Mouse (Mus musculus): ENCODE data around the gene Abhd5. TPM values are rescaled to one million over a fixed set of nuclear protein-coding genes. Genes with fewer than 3 reads are reported as not detected.

Abhd5 gene
- polyA plus RNA-seq, 1 experiment from 2014 or later: 16.7 TPM

DNA sequence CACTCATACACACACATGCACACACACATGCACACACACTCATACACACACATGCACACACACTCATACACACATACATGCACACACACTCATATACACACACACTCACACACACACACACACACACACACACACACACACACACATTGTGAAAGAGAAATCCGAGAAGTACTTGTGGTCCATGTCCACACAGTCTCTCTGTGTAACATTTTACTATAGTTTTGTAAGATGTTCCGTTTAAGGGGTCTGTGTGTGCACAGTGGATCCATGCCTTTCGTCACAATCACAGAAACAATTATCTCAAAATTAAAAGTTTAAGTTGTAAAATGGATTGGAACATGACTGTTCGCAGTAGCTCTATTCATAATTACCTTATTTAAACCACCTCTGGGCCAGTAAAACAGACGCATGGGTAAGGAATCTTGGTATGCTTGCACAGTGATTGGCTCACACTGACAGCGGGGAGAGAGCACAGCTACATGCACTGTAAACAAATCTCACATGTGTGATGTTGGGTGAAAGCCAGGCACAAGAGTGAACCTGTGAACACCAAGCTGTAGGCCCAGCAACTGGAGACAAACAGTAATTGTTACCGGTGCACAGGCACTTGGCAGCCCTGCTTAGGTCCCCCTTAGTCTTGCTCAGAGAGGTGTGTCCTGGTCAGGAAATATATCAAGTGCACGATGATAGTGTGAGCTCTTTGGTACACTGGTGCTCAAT lies 63.8 kb downstream of the Abhd5 start:
- no peak for ATAC-seq (ENCODE audit: extremely low read depth, insufficient number of reproducible peaks, low FRiP score, low TSS enrichment)
- 72% methylated on average over 8 of the region's 8 CpGs for WGBS
- no peaks in the 10 kb centered on the region for H3K9me3 ChIP-seq

GRCm38 (mm10) chr9:122416617-122417016 lies 65.2 kb downstream of the Abhd5 start:
- H3K9me3 ChIP-seq: no peaks in the 10 kb centered on the region
- H3K4me2 ChIP-seq: no peak overlapping the region
- H3K27ac ChIP-seq (replicated peaks): no peak overlapping the region
- H3K4me1 ChIP-seq: no peaks in the 10 kb centered on the region
- H3K4me3 ChIP-seq: no peak overlapping the region
- ATAC-seq (ENCODE audit: extremely low read depth, insufficient number of reproducible peaks, low FRiP score, low TSS enrichment): no peak
- H3K27me3 ChIP-seq (replicated peaks): peaks cover 19% of the 10 kb centered on the region
- H3K36me3 ChIP-seq: no peaks in the 10 kb centered on the region
- H3K9ac ChIP-seq: no peak overlapping the region
- WGBS: 49% methylated on average over 2 of the region's 2 CpGs

More for the DNA sequence above, 63.8 kb downstream of the Abhd5 start:
- H3K4me1 ChIP-seq: no peaks in the 10 kb centered on the region
- no peak overlapping the region for H3K4me3 ChIP-seq
- H3K27ac ChIP-seq (replicated peaks): no peak overlapping the region
- peaks cover 9% of the 10 kb centered on the region for H3K27me3 ChIP-seq (replicated peaks)
- no peak overlapping the region for H3K4me2 ChIP-seq
- H3K9ac ChIP-seq: no peak overlapping the region
- no peaks in the 10 kb centered on the region for H3K36me3 ChIP-seq

GRCm38 (mm10) chr9:122420195-122420756 lies 68.9 kb downstream of the Abhd5 start:
- WGBS: 58% methylated on average over 5 of the region's 5 CpGs

DNA sequence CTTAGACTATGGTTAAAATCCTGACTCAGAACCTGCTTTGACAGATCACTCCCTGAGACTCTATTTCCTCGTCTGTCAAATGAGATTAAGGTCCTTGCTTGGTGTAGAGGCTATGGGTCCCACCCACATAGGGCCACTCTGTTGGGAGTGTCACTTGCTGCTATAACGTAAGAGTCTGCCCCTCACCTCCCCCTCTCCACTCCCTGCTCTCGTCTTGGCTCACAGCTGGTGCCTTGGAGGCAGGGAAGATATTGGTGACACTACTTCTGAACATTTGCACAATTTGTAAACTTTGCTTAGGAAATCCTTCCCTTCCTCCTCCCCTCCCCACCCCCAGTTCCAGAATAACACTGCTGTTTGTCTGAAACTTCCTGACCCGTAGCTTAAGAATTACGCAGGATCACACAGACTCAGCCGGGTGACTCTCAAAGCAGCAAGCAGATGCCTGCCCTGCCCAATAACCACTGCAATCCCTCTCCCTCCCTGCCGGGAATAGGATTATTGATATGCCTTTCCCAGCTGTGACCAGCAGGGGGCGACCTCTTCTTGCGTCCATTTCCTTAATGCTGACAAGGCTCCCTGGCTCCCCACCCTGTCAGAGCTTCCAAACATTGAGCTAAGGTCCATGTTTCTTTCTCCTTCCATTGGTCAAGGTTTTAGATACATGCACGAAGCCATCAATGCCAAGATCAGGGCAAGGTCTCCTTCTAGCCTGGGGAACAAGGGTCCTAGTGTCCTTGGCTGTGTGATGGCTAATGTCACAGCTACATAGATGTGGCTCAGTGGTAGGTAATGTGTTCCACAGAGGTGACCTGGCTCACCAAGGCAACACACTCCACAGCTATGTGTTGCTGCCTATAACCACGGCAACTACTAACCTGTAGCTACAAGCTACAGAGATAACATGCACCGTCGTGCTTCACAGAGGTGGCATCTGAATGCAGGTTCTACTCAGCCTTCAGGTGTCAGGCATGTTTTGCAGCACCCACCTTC lies 69.7 kb downstream of the Abhd5 start:
- ATAC-seq (ENCODE audit: extremely low read depth, insufficient number of reproducible peaks, low FRiP score, low TSS enrichment): no peak; the same call in 1 of the 2 replicates
- H3K27me3 ChIP-seq (replicated peaks): peaks cover 34% of the 10 kb centered on the region
- WGBS: 21% methylated on average over 13 of the region's 13 CpGs
- H3K36me3 ChIP-seq: no peaks in the 10 kb centered on the region
- no peak overlapping the region for H3K4me2 ChIP-seq
- H3K4me3 ChIP-seq: no peak overlapping the region
- no peaks in the 10 kb centered on the region for H3K9me3 ChIP-seq
- H3K4me1 ChIP-seq: no peaks in the 10 kb centered on the region
- no peak overlapping the region for H3K27ac ChIP-seq (replicated peaks)
- H3K9ac ChIP-seq: no peak overlapping the region

More at GRCm38 (mm10) chr9:122420195-122420756, 68.9 kb downstream of the Abhd5 start:
- H3K4me2 ChIP-seq: no peak overlapping the region
- no peak overlapping the region for H3K27ac ChIP-seq (replicated peaks)
- H3K4me3 ChIP-seq: no peak overlapping the region
- H3K27me3 ChIP-seq (replicated peaks): peaks cover 34% of the 10 kb centered on the region
- ATAC-seq (ENCODE audit: extremely low read depth, insufficient number of reproducible peaks, low FRiP score, low TSS enrichment): no peak
- H3K9ac ChIP-seq: no peak overlapping the region
- H3K9me3 ChIP-seq: no peaks in the 10 kb centered on the region
- H3K36me3 ChIP-seq: no peaks in the 10 kb centered on the region
- H3K4me1 ChIP-seq: no peaks in the 10 kb centered on the region

DNA sequence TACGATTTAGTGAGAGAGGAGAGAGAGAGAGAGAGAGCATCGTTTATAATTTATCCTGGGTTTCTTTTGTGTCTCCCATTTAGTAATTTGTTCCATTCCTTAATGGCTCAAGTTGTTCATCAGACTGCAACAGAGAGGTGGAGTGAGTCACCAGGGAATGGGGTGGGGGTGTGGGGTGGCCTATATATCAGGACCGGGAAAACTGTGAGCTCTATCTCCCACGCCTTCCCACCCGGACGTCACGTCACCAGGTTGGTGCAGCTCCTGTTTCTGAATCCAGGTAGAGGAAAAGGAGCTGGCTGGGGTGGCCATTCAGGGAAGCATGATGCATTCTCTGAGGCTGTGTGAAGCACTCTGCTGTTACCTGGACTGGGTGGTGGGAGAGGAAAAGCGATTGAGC lies 70.5 kb downstream of the Abhd5 start:
- 70% methylated on average over 8 of the region's 8 CpGs for WGBS
- no peak overlapping the region for H3K4me2 ChIP-seq
- no peak overlapping the region for H3K4me3 ChIP-seq
- no peak overlapping the region for H3K27ac ChIP-seq (replicated peaks)
- no peaks in the 10 kb centered on the region for H3K9me3 ChIP-seq
- H3K9ac ChIP-seq: no peak overlapping the region
- no peak for ATAC-seq (ENCODE audit: extremely low read depth, insufficient number of reproducible peaks, low FRiP score, low TSS enrichment)
- H3K36me3 ChIP-seq: no peaks in the 10 kb centered on the region
- no peaks in the 10 kb centered on the region for H3K4me1 ChIP-seq
- H3K27me3 ChIP-seq (replicated peaks): peaks cover 35% of the 10 kb centered on the region

- ATAC-seq (ENCODE audit: extremely low read depth, insufficient number of reproducible peaks, low FRiP score, low TSS enrichment): no peak
- no peaks in the 10 kb centered on the region for H3K4me1 ChIP-seq
- H3K4me2 ChIP-seq: no peak overlapping the region
- H3K9ac ChIP-seq: no peak overlapping the region
- no peak overlapping the region for H3K4me3 ChIP-seq
- peaks cover 39% of the 10 kb centered on the region for H3K27me3 ChIP-seq (replicated peaks)
- H3K36me3 ChIP-seq: no peaks in the 10 kb centered on the region
- 79% methylated on average over 14 of the region's 14 CpGs for WGBS
- no peak overlapping the region for H3K27ac ChIP-seq (replicated peaks)
- no peaks in the 10 kb centered on the region for H3K9me3 ChIP-seq
Measured at GRCm38 (mm10) chr9:122422706-122423105, 71.3 kb downstream of the Abhd5 start.

GRCm38 (mm10) chr9:122423146-122423545 lies 71.7 kb downstream of the Abhd5 start:
- no peak overlapping the region for H3K27ac ChIP-seq (replicated peaks)
- no peak for ATAC-seq (ENCODE audit: extremely low read depth, insufficient number of reproducible peaks, low FRiP score, low TSS enrichment)
- WGBS: 53% methylated on average over 6 of the region's 6 CpGs
- H3K4me1 ChIP-seq: no peaks in the 10 kb centered on the region
- H3K4me3 ChIP-seq: no peak overlapping the region
- no peaks in the 10 kb centered on the region for H3K36me3 ChIP-seq
- H3K4me2 ChIP-seq: no peak overlapping the region
- peaks cover 39% of the 10 kb centered on the region for H3K27me3 ChIP-seq (replicated peaks)
- no peaks in the 10 kb centered on the region for H3K9me3 ChIP-seq
- H3K9ac ChIP-seq: no peak overlapping the region

DNA sequence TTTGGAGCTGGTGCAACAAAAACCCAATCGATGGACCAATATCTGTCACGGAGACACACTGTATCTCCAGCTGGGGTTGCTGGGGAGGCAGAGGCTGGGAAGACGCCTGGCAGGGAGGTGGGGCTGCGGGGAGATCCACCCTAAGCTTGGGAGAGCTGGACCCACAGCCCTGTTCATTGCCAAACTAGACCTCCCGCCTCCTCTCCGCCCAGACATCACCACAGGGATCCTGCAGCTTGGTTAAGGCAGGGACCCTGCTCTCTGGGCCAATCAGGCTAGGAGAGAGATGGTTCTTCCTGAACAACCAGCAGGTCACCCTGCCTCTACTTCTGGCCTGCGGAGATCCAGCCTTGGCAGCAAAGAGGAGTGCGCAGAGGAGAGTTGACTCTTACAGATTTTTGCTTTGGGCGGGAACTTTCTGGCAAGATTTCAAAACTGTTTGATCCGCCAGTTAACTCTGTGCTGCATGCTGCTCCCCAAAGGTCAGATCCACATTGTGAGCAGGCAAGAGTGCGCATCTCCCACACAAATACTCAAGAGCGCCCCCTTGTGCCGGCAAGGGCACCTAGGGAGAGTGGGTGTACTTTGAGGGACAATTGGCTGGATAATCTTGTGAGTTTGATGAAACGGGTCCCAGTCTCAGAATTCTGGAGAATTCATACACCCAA lies 73.7 kb downstream of the Abhd5 start:
- no peak for ATAC-seq (ENCODE audit: extremely low read depth, insufficient number of reproducible peaks, low FRiP score, low TSS enrichment)
- H3K9ac ChIP-seq: no peak overlapping the region
- H3K4me1 ChIP-seq: no peaks in the 10 kb centered on the region
- H3K9me3 ChIP-seq: no peaks in the 10 kb centered on the region
- peak overlapping the region; percentile 15 for H3K4me3 ChIP-seq
- H3K36me3 ChIP-seq: no peaks in the 10 kb centered on the region
- WGBS: 31% methylated on average over 14 of the region's 14 CpGs
- no peak overlapping the region for H3K27ac ChIP-seq (replicated peaks)
- H3K27me3 ChIP-seq (replicated peaks): peaks cover 40% of the 10 kb centered on the region
- peak overlapping the region; percentile 53 for H3K4me2 ChIP-seq

DNA sequence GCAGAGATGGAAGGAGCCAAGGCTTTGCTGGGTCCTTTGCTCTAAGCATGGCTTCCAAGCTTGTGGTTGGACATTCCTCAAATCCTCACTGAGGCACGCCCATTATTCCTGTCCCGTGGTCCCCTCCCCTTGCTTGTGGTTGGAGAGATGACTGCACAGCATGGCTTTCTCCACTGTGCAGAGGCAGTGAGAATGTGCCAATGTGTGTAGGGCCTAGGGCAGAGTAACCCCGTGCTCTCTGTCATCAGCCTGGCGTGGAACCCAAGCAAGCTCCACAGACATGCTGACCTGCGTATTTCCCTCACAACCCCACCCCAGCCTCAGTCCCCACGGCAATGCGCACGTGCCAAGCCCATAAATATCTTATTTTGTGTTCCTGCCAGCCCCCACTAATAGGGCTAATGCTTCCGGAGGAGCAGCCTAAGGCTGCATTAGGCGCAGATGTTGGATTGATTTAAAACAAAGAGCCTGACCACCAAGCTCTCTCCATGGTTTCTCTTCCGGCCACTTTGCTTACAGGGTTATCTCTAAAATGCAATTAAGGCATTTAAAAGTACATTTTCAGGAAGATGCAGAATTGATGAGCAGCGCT lies 77.7 kb downstream of the Abhd5 start:
- no peak overlapping the region for H3K4me2 ChIP-seq
- no peak for ATAC-seq (ENCODE audit: extremely low read depth, insufficient number of reproducible peaks, low FRiP score, low TSS enrichment)
- WGBS: 78% methylated on average over 12 of the region's 12 CpGs

GRCm38 (mm10) chr9:122429685-122430084 lies 78.3 kb downstream of the Abhd5 start:
- no peak overlapping the region for H3K9ac ChIP-seq
- no peak for ATAC-seq (ENCODE audit: extremely low read depth, insufficient number of reproducible peaks, low FRiP score, low TSS enrichment)
- peaks cover 18% of the 10 kb centered on the region for H3K27me3 ChIP-seq (replicated peaks)
- H3K4me2 ChIP-seq: no peak overlapping the region
- WGBS: 71% methylated on average over 1 of the region's 1 CpGs
- H3K27ac ChIP-seq (replicated peaks): no peak overlapping the region
- no peak overlapping the region for H3K4me3 ChIP-seq
- no peaks in the 10 kb centered on the region for H3K9me3 ChIP-seq
- H3K4me1 ChIP-seq: no peaks in the 10 kb centered on the region
- no peaks in the 10 kb centered on the region for H3K36me3 ChIP-seq

More for the DNA sequence above, 77.7 kb downstream of the Abhd5 start:
- no peak overlapping the region for H3K27ac ChIP-seq (replicated peaks)
- H3K36me3 ChIP-seq: no peaks in the 10 kb centered on the region
- no peaks in the 10 kb centered on the region for H3K4me1 ChIP-seq
- no peaks in the 10 kb centered on the region for H3K9me3 ChIP-seq
- peaks cover 21% of the 10 kb centered on the region for H3K27me3 ChIP-seq (replicated peaks)
- no peak overlapping the region for H3K4me3 ChIP-seq
- H3K9ac ChIP-seq: no peak overlapping the region
